23 mouse cellular contexts compared by ENCODE assay signal in genomic region chr10:83629878-83630277, GRCm38 (mm10). TPM values are rescaled to one million over a fixed set of nuclear protein-coding genes. Genes with fewer than 3 reads are reported as not detected.
DNase-seq lines count a peak whose midpoint lies in the region; ATAC-seq and TF ChIP-seq lines count a peak whose summit lies in the region.
"Had no signal": no experiment of that assay in that cellular context is flagged by ENCODE, and none has a peak within 500 bp of the region (broad histone marks: within the 10 kb centered on the region; RNA-seq: fewer than 3 reads in every experiment).

No protein-coding gene starts in this region.

- no peak overlapping the region for H3K4me2 ChIP-seq in kidney, embryonic 15.5 days
- H3K4me2 ChIP-seq: embryonic facial prominence, embryonic 12.5 days; forebrain, embryonic 13.5 days; forebrain, embryonic 15.5 days had no signal

- no peak for ATAC-seq in kidney, embryonic 15.5 days (replicated peaks; ENCODE audit: low FRiP score)
- ATAC-seq: activated CD4-positive, CD25-positive, alpha-beta regulatory T cell, adult 4 months; CD4-positive, CD25-positive, alpha-beta regulatory T cell, adult 4 months; forebrain, embryonic 13.5 days; Patski had no signal

- no peaks in the 10 kb centered on the region for H3K27me3 ChIP-seq in cerebellum, adult 2 months (ENCODE audit: control insufficient read depth, insufficient read depth, low read length)
- H3K27me3 ChIP-seq in kidney, embryonic 15.5 days = no peaks in the 10 kb centered on the region
- H3K27me3 ChIP-seq: CH12.LX; embryonic facial prominence, embryonic 12.5 days; forebrain, embryonic 13.5 days; forebrain, embryonic 15.5 days; Patski had no signal

- TF ChIP-seq CTCF in cerebellum, adult 2 months (IDR thresholded peaks at IDR 0.05; ENCODE audit: borderline replicate concordance, insufficient read depth, low read depth, low read length) = no peak
- no peak for TF ChIP-seq CTCF in lung, adult 2 months (IDR thresholded peaks at IDR 0.05; ENCODE audit: insufficient read depth, low read length)

- no peaks in the 10 kb centered on the region for H3K9me3 ChIP-seq in kidney, embryonic 15.5 days (replicated peaks)
- H3K9me3 ChIP-seq: embryonic facial prominence, embryonic 10.5 days; embryonic facial prominence, embryonic 12.5 days; forebrain, embryonic 13.5 days; forebrain, embryonic 15.5 days; G1E had no signal

- H3K9ac ChIP-seq in kidney, embryonic 15.5 days = no peak overlapping the region
- H3K9ac ChIP-seq: embryonic facial prominence, embryonic 12.5 days; forebrain, embryonic 13.5 days; forebrain, embryonic 15.5 days; forebrain, postnatal 0 days had no signal

- no peak for DNase-seq in cerebellum, adult 2 months
- no peak for DNase-seq in cerebellum, postnatal 36 days
- DNase-seq in kidney, adult 11 months = no peak
- DNase-seq in lung, adult 18-20 months = peak; percentile 43 to 59
- DNase-seq in lung, adult 2 months = no peak
- DNase-seq in lung, postnatal 36 days = peak; percentile 42
- DNase-seq in lung, postnatal 4 days = no peak
- DNase-seq: adrenal gland, adult 8-10 months; adrenal gland, postnatal 14 days; adrenal gland, postnatal 36 days; B cell, adult 2 months; cerebellum, adult 11 months; forebrain, postnatal 0 days had no signal

- peaks cover 68% of the 10 kb centered on the region for H3K4me1 ChIP-seq in cerebellum, adult 2 months (ENCODE audit: control insufficient read depth, insufficient read depth, low read length)
- H3K4me1 ChIP-seq in kidney, embryonic 15.5 days = peaks cover 34% of the 10 kb centered on the region
- peaks cover 2% of the 10 kb centered on the region for H3K4me1 ChIP-seq in lung, adult 2 months (ENCODE audit: control insufficient read depth, insufficient read depth, low read length)

- H3K36me3 ChIP-seq in kidney, embryonic 15.5 days = peaks cover 30% of the 10 kb centered on the region
- H3K36me3 ChIP-seq: G1E had no signal

- TF ChIP-seq POLR2A in cerebellum, adult 2 months (IDR thresholded peaks at IDR 0.05; ENCODE audit: borderline replicate concordance, insufficient read depth, low read length) = no peak
- TF ChIP-seq POLR2A in lung, adult 2 months (IDR thresholded peaks at IDR 0.05; ENCODE audit: borderline replicate concordance, extremely low read depth, low read depth, low read length) = no peak

- peak overlapping the region; percentile 73 for H3K27ac ChIP-seq in cerebellum, adult 2 months (ENCODE audit: insufficient read depth, low read length)
- H3K27ac ChIP-seq in kidney, embryonic 15.5 days = peak overlapping the region; percentile 74; the same call in 1 of the 2 replicates
- H3K27ac ChIP-seq: embryonic facial prominence, embryonic 10.5 days; embryonic facial prominence, embryonic 12.5 days had no signal

- no peak overlapping the region for H3K4me3 ChIP-seq in cerebellum, adult 2 months (replicated peaks; ENCODE audit: insufficient read depth, low read depth, low read length)
- H3K4me3 ChIP-seq in kidney, embryonic 15.5 days (replicated peaks) = no peak overlapping the region
- no peak overlapping the region for H3K4me3 ChIP-seq in lung, adult 2 months (replicated peaks; ENCODE audit: extremely low read depth, low read depth, low read length)
- H3K4me3 ChIP-seq: embryonic facial prominence, embryonic 10.5 days; embryonic facial prominence, embryonic 12.5 days; forebrain, embryonic 13.5 days; forebrain, embryonic 15.5 days had no signal

- 74% methylated on average over 5 of the region's 5 CpGs for WGBS in cerebellum, adult 2 months
- WGBS in kidney, embryonic 15.5 days = 92% methylated on average over 5 of the region's 5 CpGs
- WGBS in lung, adult 2 months = 82% methylated on average over 5 of the region's 5 CpGs

RNA-seq across cellular contexts. Expression of gene Appl2, which starts 18.7 kb away (rescaled TPM):
- polyA plus RNA-seq in cerebellum, adult 2 months (2012; rRNA removed) = 307 and 318 TPM in 2 replicates
- polyA plus RNA-seq in kidney, embryonic 15.5 days (2015; fragmentation: Nextera tagmentation; extraction: Ambion mirVana) = 42.9 and 44.8 TPM in 2 replicates
- polyA plus RNA-seq in lung, adult 2 months (2012; rRNA removed) = 34.8 and 39.1 TPM in 2 replicates

Comparison
In these comparisons a context has a peak if more than half of its experiments do, and no peak if none do; other contexts are left out.
1. DNase-seq: peak in lung, adult 18-20 months (2 of 2) and lung, postnatal 36 days (single experiment); none in cerebellum, adult 2 months (0 of 2), cerebellum, postnatal 36 days (0 of 2), kidney, adult 11 months (single experiment), lung, adult 2 months (single experiment) and lung, postnatal 4 days (0 of 2).